Mouse (Mus musculus) ovary, postnatal 10 days (tissue): ENCODE data around the gene 4833427G06Rik.
"Not testable (repeated sequence)": the region's sequence is repeated elsewhere in the genome, so short reads cannot be mapped to it uniquely, and the experiment has no call there.

Experiments
- DNase-seq: peaks from one replicate; pipeline ENCODE4 v3.0.0; 2022; ENCODE audit warnings: low spot score

The 4833427G06Rik gene

GRCm38 (mm10) chr9:51101756-51102425 lies at the start of gene 4833427G06Rik:
Gene 4833427G06Rik, minus strand, starts transcription at chr9:51102078.
- DNase-seq = peak; percentile 11

- no peak for DNase-seq
Measured at GRCm38 (mm10) chr9:51147294-51147693, 45.4 kb upstream of the 4833427G06Rik start.

- DNase-seq = no peak
Measured at GRCm38 (mm10) chr9:51146496-51146895, 44.6 kb upstream of the 4833427G06Rik start.

- DNase-seq = no peak
Measured at GRCm38 (mm10) chr9:51144218-51144617, 42.3 kb upstream of the 4833427G06Rik start.

- DNase-seq = no peak
Measured at GRCm38 (mm10) chr9:51143437-51143836, 41.6 kb upstream of the 4833427G06Rik start.

GRCm38 (mm10) chr9:51140711-51141110 lies 38.8 kb upstream of the 4833427G06Rik start:
- DNase-seq = no peak

GRCm38 (mm10) chr9:51139401-51139800 lies 37.5 kb upstream of the 4833427G06Rik start:
- DNase-seq = not testable (repeated sequence)

- no peak for DNase-seq
Measured at GRCm38 (mm10) chr9:51138301-51138700, 36.4 kb upstream of the 4833427G06Rik start.

GRCm38 (mm10) chr9:51137836-51138235 lies 36.0 kb upstream of the 4833427G06Rik start:
- DNase-seq = no peak

GRCm38 (mm10) chr9:51137432-51137831 lies 35.6 kb upstream of the 4833427G06Rik start:
- no peak for DNase-seq

GRCm38 (mm10) chr9:51136985-51137384 lies 35.1 kb upstream of the 4833427G06Rik start:
- no peak for DNase-seq

GRCm38 (mm10) chr9:51114767-51115166 lies 12.9 kb upstream of the 4833427G06Rik start:
- no peak for DNase-seq

GRCm38 (mm10) chr9:51105751-51106150 lies 3.9 kb upstream of the 4833427G06Rik start:
- no peak for DNase-seq

GRCm38 (mm10) chr9:51103808-51104514 lies 2.1 kb upstream of the 4833427G06Rik start:
- DNase-seq = peak; percentile 5

- DNase-seq = peak; percentile 12
Measured at GRCm38 (mm10) chr9:51102963-51103807, 1.3 kb upstream of the 4833427G06Rik start.

GRCm38 (mm10) chr9:51096306-51096705 lies 5.6 kb downstream of the 4833427G06Rik start:
- DNase-seq = no peak

- no peak for DNase-seq
Measured at GRCm38 (mm10) chr9:51093697-51094096, 8.2 kb downstream of the 4833427G06Rik start.

GRCm38 (mm10) chr9:51081614-51082013 lies 20.3 kb downstream of the 4833427G06Rik start:
- DNase-seq = no peak

GRCm38 (mm10) chr9:51076979-51077315 lies 24.9 kb downstream of the 4833427G06Rik start, which contains the start of gene Layn:
Gene Layn, minus strand, starts transcription at chr9:51077094.
- DNase-seq = peak; percentile 77

GRCm38 (mm10) chr9:51076300-51076978 lies 25.4 kb downstream of the 4833427G06Rik start:
- peak; percentile 8 for DNase-seq

- DNase-seq = peak; percentile 5
Measured at GRCm38 (mm10) chr9:51075780-51076179, 26.1 kb downstream of the 4833427G06Rik start.

- no peak for DNase-seq
Measured at GRCm38 (mm10) chr9:51070801-51071200, 31.1 kb downstream of the 4833427G06Rik start.
